Mouse (Mus musculus) heart, embryonic 14.5 days (tissue): ENCODE results near the gene Plcb1. TPM values are rescaled to one million over a fixed set of nuclear protein-coding genes. Genes with fewer than 3 reads are reported as not detected.

ENCODE experiments used
- ATAC-seq: fragments of 200-750 bp; cut with Nextera tagmentation; 2 replicates; pipeline ENCODE4 v1.8.0; 2017; ENCODE audit warnings: low read depth, moderate TSS enrichment; ENCODE audit not compliant: insufficient number of reproducible peaks, insufficient read depth, low FRiP score
- H3K27ac ChIP-seq, 2 experiments: fragments of 200-500 bp in 1 of 2; fragments of 300-500 bp in 1 of 2; sonication (generic) in 1 of 2; replicated peaks in 1 of 2; 2 replicates each; pipeline ENCODE4 v1.5.1; 2012 to 2014; ENCODE audit warnings: low read depth in 2 of 2, low read length in 2 of 2, control low read depth in 1 of 2, mild to moderate bottlenecking in 1 of 2, mixed read lengths in 1 of 2; ENCODE audit not compliant: control insufficient read depth in 1 of 2, insufficient read depth in 1 of 2
- H3K27me3 ChIP-seq: fragments of 300-500 bp; sonication (generic); 2 replicates; pipeline ENCODE4 v1.6.1; 2014; ENCODE audit warnings: mild to moderate bottlenecking, low read length, control low read depth; ENCODE audit not compliant: control insufficient read depth, insufficient read depth
- H3K36me3 ChIP-seq: fragments of 300-500 bp; sonication (generic); 2 replicates; pipeline ENCODE4 v1.6.1; 2014; ENCODE audit warnings: mild to moderate bottlenecking, control low read depth, low read length, mixed read lengths; ENCODE audit not compliant: control insufficient read depth, insufficient read depth
- H3K4me1 ChIP-seq, 2 experiments: fragments of 200-500 bp in 1 of 2; fragments of 300-500 bp in 1 of 2; sonication (generic) in 1 of 2; 2 replicates each; pipeline ENCODE4 v1.6.1; 2012 to 2014; ENCODE audit warnings: low read length in 2 of 2, control low read depth in 1 of 2, mixed read lengths in 1 of 2; ENCODE audit not compliant: control insufficient read depth in 2 of 2, insufficient read depth in 2 of 2
- H3K4me2 ChIP-seq: fragments of 300-500 bp; sonication (generic); 2 replicates; pipeline ENCODE4 v1.6.1; 2014; ENCODE audit warnings: mild to moderate bottlenecking, low read length
- H3K4me3 ChIP-seq, 2 experiments: fragments of 200-500 bp in 1 of 2; fragments of 300-500 bp in 1 of 2; sonication (generic) in 1 of 2; 2 replicates each; pipeline ENCODE4 v1.5.1; 2012 to 2014; ENCODE audit warnings: low read length in 2 of 2, mild to moderate bottlenecking in 2 of 2, control low read depth in 1 of 2, low read depth in 1 of 2, moderate library complexity in 1 of 2; ENCODE audit not compliant: control insufficient read depth in 1 of 2, insufficient read depth in 1 of 2
- H3K9ac ChIP-seq: fragments of 300-500 bp; sonication (generic); 2 replicates; pipeline ENCODE4 v1.6.1; 2014; ENCODE audit warnings: mild to moderate bottlenecking, low read length
- H3K9me3 ChIP-seq: fragments of 300-500 bp; sonication (generic); 2 replicates; pipeline ENCODE4 v1.6.1; 2016; ENCODE audit warnings: low read length, control low read depth; ENCODE audit not compliant: control insufficient read depth
- WGBS: fragments of 180-500 bp; shearing (Covaris S2); extraction: QIAGEN DNeasy Blood & Tissue Kit; methylation state at CpG from one replicate; pipeline ENCODE4 v1.1.7; 2014; 5-methylcytosine and 5-hydroxymethylcytosine counted together
- polyA plus RNA-seq: library from polyadenylated mRNA; unstranded; fragments of >200 nt; fragmentation: Nextera tagmentation; extraction: Ambion mirVana; gene quantifications from 2 replicates; pipeline ENCODE4 v1.2.1, GENCODE M21; 2014

Plcb1 gene
- polyA plus RNA-seq, 1 experiment from 2014 or later = 5.5 TPM

GRCm38 (mm10) chr2:135397970-135398369, 612.1 kb downstream of the Plcb1 start:
- H3K4me1 ChIP-seq = no peaks in the 10 kb centered on the region; a peak in 1 of 4 replicates
- no peaks in the 10 kb centered on the region for H3K9me3 ChIP-seq
- 91% methylated on average over 2 of the region's 2 CpGs for WGBS
- no peak overlapping the region for H3K4me3 ChIP-seq
- no peak overlapping the region for H3K27ac ChIP-seq
- no peaks in the 10 kb centered on the region for H3K27me3 ChIP-seq
- no peak overlapping the region for H3K4me2 ChIP-seq
- H3K9ac ChIP-seq = no peak overlapping the region
- H3K36me3 ChIP-seq = no peaks in the 10 kb centered on the region
- ATAC-seq = no peak

DNA sequence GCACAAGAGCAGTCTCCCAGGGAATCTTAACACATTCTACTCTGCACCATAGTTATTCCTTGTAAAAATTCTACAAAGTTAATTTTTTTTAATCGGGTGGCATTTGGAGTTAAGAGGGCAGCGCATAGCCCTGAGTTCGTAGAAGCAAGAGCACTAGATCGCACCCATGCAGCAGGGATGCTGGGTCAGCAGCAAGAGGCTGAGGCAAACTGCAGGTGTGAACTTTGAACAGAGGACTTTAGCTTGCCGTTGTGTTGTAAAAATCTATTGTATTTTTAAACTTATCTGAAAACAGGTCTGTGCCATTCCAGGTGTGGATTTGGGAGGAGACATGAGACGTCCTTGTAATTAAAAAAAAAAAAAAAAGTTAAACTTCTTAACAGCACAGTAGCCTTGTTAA, 613.9 kb downstream of the Plcb1 start:
- H3K4me1 ChIP-seq = no peaks in the 10 kb centered on the region; a peak in 1 of 4 replicates
- ATAC-seq = no peak
- no peaks in the 10 kb centered on the region for H3K9me3 ChIP-seq
- H3K4me3 ChIP-seq = no peak overlapping the region
- 82% methylated on average over 6 of the region's 6 CpGs for WGBS
- H3K36me3 ChIP-seq = no peaks in the 10 kb centered on the region
- no peak overlapping the region for H3K9ac ChIP-seq
- H3K27ac ChIP-seq = no peak overlapping the region
- no peak overlapping the region for H3K4me2 ChIP-seq
- no peaks in the 10 kb centered on the region for H3K27me3 ChIP-seq

DNA sequence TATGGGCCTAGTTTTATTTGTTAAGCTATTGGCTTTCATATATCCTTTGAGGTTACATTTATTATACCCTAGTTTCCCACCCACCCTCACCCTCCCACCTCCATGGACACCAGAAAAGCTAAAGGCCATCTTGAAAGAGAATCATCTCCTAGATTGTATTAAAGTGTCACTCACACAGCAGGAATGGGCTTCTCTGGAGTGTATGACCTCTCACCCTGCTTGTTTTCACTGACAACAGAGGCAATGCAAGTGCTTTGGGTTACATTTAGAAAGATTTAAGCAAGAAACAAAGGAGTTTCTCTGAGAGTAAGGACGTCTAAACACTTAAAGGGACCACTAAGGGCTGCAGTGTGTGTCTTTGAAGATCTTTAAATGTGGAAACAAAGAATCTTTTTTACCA, 617.0 kb downstream of the Plcb1 start:
- no peak overlapping the region for H3K9ac ChIP-seq
- ATAC-seq = no peak
- no peaks in the 10 kb centered on the region for H3K36me3 ChIP-seq
- H3K4me3 ChIP-seq = no peak overlapping the region
- H3K27ac ChIP-seq = no peak overlapping the region
- no peaks in the 10 kb centered on the region; a peak in 1 of 4 replicates for H3K4me1 ChIP-seq
- no peaks in the 10 kb centered on the region for H3K27me3 ChIP-seq
- no peak overlapping the region for H3K4me2 ChIP-seq
- no peaks in the 10 kb centered on the region for H3K9me3 ChIP-seq
- WGBS = 37% methylated on average over 1 of the region's 1 CpGs

DNA sequence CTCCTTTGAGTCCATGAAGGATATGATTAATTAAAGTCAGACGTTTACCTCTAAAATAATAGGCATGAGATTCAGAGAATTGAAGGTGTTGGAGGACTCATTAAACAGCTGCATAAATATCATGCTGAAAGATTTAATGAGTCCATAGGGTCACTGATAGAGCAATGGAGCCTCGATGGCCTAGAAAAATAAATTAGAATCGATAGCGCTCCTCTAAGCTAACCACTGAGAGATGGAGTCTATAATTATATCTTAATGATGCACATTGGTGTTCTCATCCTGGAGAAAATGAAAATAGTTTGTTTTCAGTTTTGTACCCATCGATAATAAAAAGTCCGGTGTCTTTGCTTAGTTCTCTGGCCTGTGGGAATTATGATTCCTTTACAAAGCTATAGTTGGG, 617.5 kb downstream of the Plcb1 start:
- H3K4me1 ChIP-seq = no peaks in the 10 kb centered on the region; a peak in 1 of 4 replicates
- no peak overlapping the region for H3K9ac ChIP-seq
- WGBS = 90% methylated on average over 6 of the region's 6 CpGs
- H3K4me3 ChIP-seq = no peak overlapping the region
- no peaks in the 10 kb centered on the region for H3K36me3 ChIP-seq
- H3K27ac ChIP-seq = no peak overlapping the region
- H3K4me2 ChIP-seq = no peak overlapping the region
- no peaks in the 10 kb centered on the region for H3K27me3 ChIP-seq
- no peak for ATAC-seq
- H3K9me3 ChIP-seq = no peaks in the 10 kb centered on the region

- H3K4me2 ChIP-seq = no peak overlapping the region
- H3K9me3 ChIP-seq = no peaks in the 10 kb centered on the region
- no peak for ATAC-seq
- H3K27me3 ChIP-seq = no peaks in the 10 kb centered on the region
- no peak overlapping the region for H3K9ac ChIP-seq
- peaks cover 0 to 2% of the 10 kb centered on the region in 2 experiments; a peak in 2 of 4 replicates for H3K4me1 ChIP-seq
- 58% methylated on average over 1 of the region's 1 CpGs for WGBS
- no peak overlapping the region for H3K27ac ChIP-seq
- no peaks in the 10 kb centered on the region for H3K36me3 ChIP-seq
- H3K4me3 ChIP-seq = no peak overlapping the region
Observed at GRCm38 (mm10) chr2:135404095-135404494, 618.2 kb downstream of the Plcb1 start.

DNA sequence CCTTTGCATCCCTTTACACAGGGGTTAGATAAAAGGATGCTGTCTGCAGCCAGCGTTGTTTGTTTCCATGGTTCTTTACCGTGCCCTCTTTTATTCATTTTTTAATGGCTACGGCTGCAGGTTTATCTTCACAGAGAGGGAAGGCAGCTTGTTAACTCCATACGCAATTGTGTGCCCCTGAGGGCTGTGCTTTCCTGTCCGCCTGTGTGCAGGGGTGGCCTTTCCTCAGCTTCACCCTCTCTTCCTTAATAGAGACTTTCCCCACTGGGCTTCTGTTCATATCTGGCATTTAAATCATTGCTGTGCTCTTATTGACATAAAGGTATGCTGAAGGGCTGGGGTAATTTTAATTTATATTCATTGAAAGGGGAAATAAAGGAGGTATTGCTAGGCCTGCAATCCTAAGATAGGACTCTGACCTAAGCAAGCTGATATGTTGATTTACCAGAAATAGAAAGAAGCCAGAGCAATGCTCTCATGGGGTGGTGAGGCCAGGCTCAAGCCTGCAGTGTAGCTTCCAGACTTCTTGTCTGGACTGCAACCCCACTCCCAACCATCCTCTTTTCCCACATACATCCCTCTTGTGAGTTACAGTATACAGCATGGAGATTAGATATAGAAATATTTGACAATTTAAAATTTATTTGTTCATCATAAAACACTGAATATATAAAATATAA, 623.7 kb downstream of the Plcb1 start:
- peak; percentile 68; the same call in 1 of the 2 replicates for ATAC-seq
- WGBS = 22% methylated on average over 5 of the region's 5 CpGs
- H3K4me3 ChIP-seq = no peak overlapping the region

DNA sequence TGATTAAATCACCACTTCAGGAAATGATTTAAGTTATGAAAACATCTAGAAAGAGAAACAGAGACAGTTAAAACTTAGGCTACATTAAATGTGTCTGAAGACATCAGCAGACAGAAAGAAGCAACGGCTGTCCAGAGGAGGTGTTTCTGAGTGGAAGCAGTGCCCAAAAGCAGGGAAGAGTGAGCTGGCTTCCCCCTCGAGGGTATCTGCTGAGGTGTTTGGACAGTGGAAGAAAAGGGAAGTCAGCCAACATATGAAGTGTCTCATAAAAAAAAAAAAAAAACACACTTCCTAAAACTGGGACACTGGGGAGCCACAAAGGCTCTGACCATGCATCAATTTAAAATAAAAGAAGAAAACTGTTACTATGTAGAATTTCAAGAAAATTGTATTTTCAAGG, 625.8 kb downstream of the Plcb1 start:
- Histone ChIP-seq H3K27ac (0 out of 4 replicates have a peak overlapping the region, but pooled peaks of 1 of the 2 experiments have one; percentile 33), H3K4me3 (no peak overlapping the region), H3K4me1 (peaks cover 3 to 9% of the 10 kb centered on the region in 2 experiments; a peak in 3 of 4 replicates), H3K9me3 (no peaks in the 10 kb centered on the region), H3K36me3 (no peaks in the 10 kb centered on the region), H3K27me3 (no peaks in the 10 kb centered on the region), H3K4me2 (no peak overlapping the region), H3K9ac (no peak overlapping the region)
- WGBS = 17% methylated on average over 2 of the region's 2 CpGs
- no peak for ATAC-seq

More for the DNA sequence above, 623.7 kb downstream of the Plcb1 start:
- Histone ChIP-seq H3K27ac (peak overlapping the region; percentile 73 to 81), H3K9me3 (no peaks in the 10 kb centered on the region), H3K9ac (peak overlapping the region; percentile 17; the same call in 1 of the 2 replicates), H3K36me3 (no peaks in the 10 kb centered on the region), H3K4me2 (no peak overlapping the region), H3K4me1 (peaks cover 3 to 9% of the 10 kb centered on the region in 2 experiments; a peak in 3 of 4 replicates), H3K27me3 (no peaks in the 10 kb centered on the region)

DNA sequence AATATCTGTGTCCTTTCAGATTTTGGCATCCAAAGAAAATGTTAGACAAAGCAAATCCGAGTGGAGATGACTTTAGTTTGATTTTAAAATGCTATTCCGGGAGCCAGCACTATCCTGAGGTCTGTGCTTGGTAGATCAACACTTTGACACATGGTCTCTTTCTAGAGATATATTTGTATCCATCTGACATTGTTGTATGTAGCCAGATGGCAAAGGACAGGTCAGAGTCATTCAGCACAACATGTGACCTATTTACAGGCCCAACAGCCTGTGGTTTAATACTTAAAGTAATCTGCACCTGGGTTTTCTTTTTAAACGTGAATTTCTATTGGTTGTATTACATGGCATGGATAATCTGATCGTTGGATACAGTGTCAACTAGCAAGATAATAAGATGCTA, 629.3 kb downstream of the Plcb1 start:
- ATAC-seq = no peak
- no peak overlapping the region for H3K4me2 ChIP-seq
- 61% methylated on average over 4 of the region's 4 CpGs for WGBS

More for the DNA sequence above, 629.3 kb downstream of the Plcb1 start:
- H3K4me3 ChIP-seq = no peak overlapping the region
- H3K36me3 ChIP-seq = no peaks in the 10 kb centered on the region
- no peaks in the 10 kb centered on the region for H3K27me3 ChIP-seq
- H3K27ac ChIP-seq = no peak overlapping the region
- H3K4me1 ChIP-seq = no peaks in the 10 kb centered on the region; a peak in 1 of 4 replicates
- no peak overlapping the region for H3K9ac ChIP-seq
- no peaks in the 10 kb centered on the region for H3K9me3 ChIP-seq
